Mouse (Mus musculus) lung, postnatal 36 days (tissue): ENCODE measurements around the gene Hist1h3e.
"Not testable (repeated sequence)": the region's sequence is repeated elsewhere in the genome, so short reads cannot be mapped to it uniquely, and the experiment has no call there.

ENCODE experiments used
- DNase-seq: peaks from one replicate; pipeline ENCODE4 v3.0.0; 2022; ENCODE audit warnings: mixed read lengths

The Hist1h3e gene

GRCm38 (mm10) chr13:23561883-23562659 lies at the start of gene Hist1h3e:
TSS of gene Hist1h3e (minus strand) at chr13:23562369.
- peak; percentile 97 for DNase-seq

- DNase-seq: no peak
Measured at GRCm38 (mm10) chr13:23611638-23612037, 49.5 kb upstream of the Hist1h3e start.

GRCm38 (mm10) chr13:23610393-23610792 lies 48.2 kb upstream of the Hist1h3e start:
- DNase-seq: no peak

- no peak for DNase-seq
Measured at GRCm38 (mm10) chr13:23609844-23610243, 47.7 kb upstream of the Hist1h3e start.

- DNase-seq: no peak
Measured at GRCm38 (mm10) chr13:23609209-23609608, 47.0 kb upstream of the Hist1h3e start.

GRCm38 (mm10) chr13:23605052-23605451 lies 42.9 kb upstream of the Hist1h3e start:
- no peak for DNase-seq

GRCm38 (mm10) chr13:23604452-23604851 lies 42.3 kb upstream of the Hist1h3e start:
- DNase-seq: no peak

- DNase-seq: peak; percentile 69
Measured at GRCm38 (mm10) chr13:23603182-23603699, 41.1 kb upstream of the Hist1h3e start.

GRCm38 (mm10) chr13:23597957-23598356 lies 35.8 kb upstream of the Hist1h3e start:
- peak; percentile 83 for DNase-seq

GRCm38 (mm10) chr13:23595622-23596372 lies 33.6 kb upstream of the Hist1h3e start:
- no peak for DNase-seq

- DNase-seq: no peak
Measured at GRCm38 (mm10) chr13:23595185-23595584, 33.0 kb upstream of the Hist1h3e start.

- DNase-seq: peak; percentile 49
Measured at GRCm38 (mm10) chr13:23593051-23593770, 31.0 kb upstream of the Hist1h3e start.

GRCm38 (mm10) chr13:23592614-23593013 lies 30.4 kb upstream of the Hist1h3e start:
- no peak for DNase-seq

GRCm38 (mm10) chr13:23591886-23592285 lies 29.7 kb upstream of the Hist1h3e start:
- DNase-seq: not testable (repeated sequence)

GRCm38 (mm10) chr13:23591206-23591605 lies 29.0 kb upstream of the Hist1h3e start:
- no peak for DNase-seq

- DNase-seq: no peak
Measured at GRCm38 (mm10) chr13:23586940-23587225, 24.7 kb upstream of the Hist1h3e start.

GRCm38 (mm10) chr13:23586099-23586939 lies 24.1 kb upstream of the Hist1h3e start:
- DNase-seq: no peak

GRCm38 (mm10) chr13:23585442-23586098 lies 23.4 kb upstream of the Hist1h3e start:
- DNase-seq: peak; percentile 88

- peak; percentile 89 for DNase-seq
Measured at GRCm38 (mm10) chr13:23585029-23585441, 22.9 kb upstream of the Hist1h3e start.

- no peak for DNase-seq
Measured at GRCm38 (mm10) chr13:23584331-23584730, 22.2 kb upstream of the Hist1h3e start.

- DNase-seq: no peak
Measured at GRCm38 (mm10) chr13:23583387-23584068, 21.4 kb upstream of the Hist1h3e start.
